Mouse (Mus musculus): ENCODE measurements at regions not wholly inside any gene's neighbourhood (a gene's known extent, or its start where the extent isn't known, plus 50 kb on each side); places are given as distances from the start of the nearest gene placed in this dataset.
"Not testable (repeated sequence)": the region's sequence is repeated elsewhere in the genome, so short reads cannot be mapped to it uniquely, and the experiment has no call there.

- H3K9me3 ChIP-seq, result no peaks in the 10 kb centered on the region
- H3K36me3 ChIP-seq, result no peaks in the 10 kb centered on the region
- no peak overlapping the region for H3K9ac ChIP-seq
- ATAC-seq (ENCODE audit: low FRiP score, low read depth), result peak; percentile 61; the same call in 1 of the 2 replicates
- peaks cover 5% of the 10 kb centered on the region; the same call in 1 of the 2 replicates for H3K4me1 ChIP-seq
- H3K4me2 ChIP-seq (replicated peaks), result 0 out of 2 replicates have a peak overlapping the region, but pooled peaks have one; percentile 22
- no peaks in the 10 kb centered on the region for H3K27me3 ChIP-seq (replicated peaks)
- no peak overlapping the region for H3K4me3 ChIP-seq
- WGBS, result 24% methylated on average over 5 of the region's 5 CpGs
- H3K27ac ChIP-seq, result no peak overlapping the region
Measured at GRCm38 (mm10) chr4:31290301-31290975, 673.5 kb upstream of the Map3k7 start.

GRCm38 (mm10) chr4:31293752-31294151 is 670.1 kb upstream of the Map3k7 start:
- WGBS, result 51% methylated on average over 2 of the region's 2 CpGs
- Histone ChIP-seq H3K9ac (no peak overlapping the region), H3K27me3 (replicated peaks) (no peaks in the 10 kb centered on the region), H3K4me2 (replicated peaks) (no peak overlapping the region), H3K9me3 (no peaks in the 10 kb centered on the region), H3K4me1 (peaks cover 5% of the 10 kb centered on the region; the same call in 1 of the 2 replicates), H3K4me3 (no peak overlapping the region), H3K27ac (no peak overlapping the region), H3K36me3 (no peaks in the 10 kb centered on the region)
- no peak for ATAC-seq (ENCODE audit: low FRiP score, low read depth)

GRCm38 (mm10) chr4:31297848-31298247 is 666.0 kb upstream of the Map3k7 start:
- 88% methylated on average over 3 of the region's 3 CpGs for WGBS
- no peak overlapping the region for H3K9ac ChIP-seq
- no peak overlapping the region for H3K4me2 ChIP-seq (replicated peaks)
- no peak for ATAC-seq (ENCODE audit: low FRiP score, low read depth)
- no peaks in the 10 kb centered on the region for H3K4me1 ChIP-seq
- H3K4me3 ChIP-seq, result no peak overlapping the region
- H3K27me3 ChIP-seq (replicated peaks), result no peaks in the 10 kb centered on the region
- no peak overlapping the region for H3K27ac ChIP-seq
- no peaks in the 10 kb centered on the region for H3K9me3 ChIP-seq
- no peaks in the 10 kb centered on the region for H3K36me3 ChIP-seq

GRCm38 (mm10) chr4:31319269-31319668 is 644.6 kb upstream of the Map3k7 start:
- WGBS, result 78% methylated on average over 6 of the region's 6 CpGs
- no peaks in the 10 kb centered on the region for H3K4me1 ChIP-seq
- no peak for ATAC-seq (ENCODE audit: low FRiP score, low read depth)
- H3K4me3 ChIP-seq, result no peak overlapping the region
- no peaks in the 10 kb centered on the region for H3K36me3 ChIP-seq
- H3K9me3 ChIP-seq, result no peaks in the 10 kb centered on the region
- H3K27me3 ChIP-seq (replicated peaks), result no peaks in the 10 kb centered on the region
- no peak overlapping the region for H3K4me2 ChIP-seq (replicated peaks)
- H3K9ac ChIP-seq, result no peak overlapping the region
- H3K27ac ChIP-seq, result no peak overlapping the region

GRCm38 (mm10) chr4:31320734-31321507 is 643.0 kb upstream of the Map3k7 start:
- ATAC-seq (ENCODE audit: low FRiP score, low read depth), result no peak
- WGBS, result 83% methylated on average over 8 of the region's 8 CpGs

GRCm38 (mm10) chr4:31323816-31324215 is 640.1 kb upstream of the Map3k7 start:
- ATAC-seq (ENCODE audit: low FRiP score, low read depth), result no peak
- no peaks in the 10 kb centered on the region for H3K9me3 ChIP-seq
- H3K27ac ChIP-seq, result no peak overlapping the region
- no peaks in the 10 kb centered on the region for H3K4me1 ChIP-seq
- 95% methylated on average over 3 of the region's 3 CpGs for WGBS
- no peaks in the 10 kb centered on the region for H3K36me3 ChIP-seq
- H3K9ac ChIP-seq, result no peak overlapping the region
- H3K27me3 ChIP-seq (replicated peaks), result no peaks in the 10 kb centered on the region
- H3K4me3 ChIP-seq, result no peak overlapping the region
- no peak overlapping the region for H3K4me2 ChIP-seq (replicated peaks)

More at GRCm38 (mm10) chr4:31320734-31321507, 643.0 kb upstream of the Map3k7 start:
- H3K27me3 ChIP-seq (replicated peaks), result no peaks in the 10 kb centered on the region
- no peak overlapping the region for H3K9ac ChIP-seq
- no peak overlapping the region for H3K4me2 ChIP-seq (replicated peaks)
- no peaks in the 10 kb centered on the region for H3K36me3 ChIP-seq
- H3K27ac ChIP-seq, result no peak overlapping the region
- H3K4me3 ChIP-seq, result no peak overlapping the region
- H3K4me1 ChIP-seq, result no peaks in the 10 kb centered on the region
- no peaks in the 10 kb centered on the region for H3K9me3 ChIP-seq

- Histone ChIP-seq H3K4me2 (replicated peaks) (no peak overlapping the region), H3K36me3 (no peaks in the 10 kb centered on the region), H3K27me3 (replicated peaks) (no peaks in the 10 kb centered on the region), H3K4me1 (no peaks in the 10 kb centered on the region), H3K27ac (no peak overlapping the region), H3K9me3 (no peaks in the 10 kb centered on the region), H3K4me3 (no peak overlapping the region), H3K9ac (no peak overlapping the region)
- ATAC-seq (ENCODE audit: low FRiP score, low read depth), result no peak
- WGBS, result 69% methylated on average over 5 of the region's 5 CpGs
Measured at GRCm38 (mm10) chr4:31328798-31329197, 635.1 kb upstream of the Map3k7 start.

- no peaks in the 10 kb centered on the region for H3K36me3 ChIP-seq
- H3K4me2 ChIP-seq (replicated peaks), result no peak overlapping the region
- H3K27me3 ChIP-seq (replicated peaks), result no peaks in the 10 kb centered on the region
- H3K4me3 ChIP-seq, result no peak overlapping the region
- no peak for ATAC-seq (ENCODE audit: low FRiP score, low read depth)
- no peak overlapping the region for H3K9ac ChIP-seq
- no peaks in the 10 kb centered on the region for H3K4me1 ChIP-seq
- no peak overlapping the region for H3K27ac ChIP-seq
- H3K9me3 ChIP-seq, result no peaks in the 10 kb centered on the region
Measured at GRCm38 (mm10) chr4:31331053-31331452, 632.8 kb upstream of the Map3k7 start.

GRCm38 (mm10) chr4:31335686-31336085 is 628.2 kb upstream of the Map3k7 start:
- Histone ChIP-seq H3K4me2 (replicated peaks) (no peak overlapping the region), H3K9me3 (no peaks in the 10 kb centered on the region), H3K27ac (no peak overlapping the region), H3K36me3 (no peaks in the 10 kb centered on the region), H3K27me3 (replicated peaks) (no peaks in the 10 kb centered on the region), H3K4me3 (no peak overlapping the region), H3K4me1 (no peaks in the 10 kb centered on the region), H3K9ac (no peak overlapping the region)
- 91% methylated on average over 3 of the region's 3 CpGs for WGBS
- ATAC-seq (ENCODE audit: low FRiP score, low read depth), result no peak

- Histone ChIP-seq H3K4me1 (no peaks in the 10 kb centered on the region), H3K27me3 (replicated peaks) (no peaks in the 10 kb centered on the region), H3K4me2 (replicated peaks) (no peak overlapping the region), H3K36me3 (no peaks in the 10 kb centered on the region), H3K9ac (no peak overlapping the region), H3K4me3 (no peak overlapping the region), H3K27ac (no peak overlapping the region), H3K9me3 (no peaks in the 10 kb centered on the region)
- WGBS, result 54% methylated on average over 4 of the region's 4 CpGs
- ATAC-seq (ENCODE audit: low FRiP score, low read depth), result peak; percentile 71
Measured at GRCm38 (mm10) chr4:31337980-31338379, 625.9 kb upstream of the Map3k7 start.

- Histone ChIP-seq H3K9ac (no peak overlapping the region), H3K36me3 (no peaks in the 10 kb centered on the region), H3K9me3 (no peaks in the 10 kb centered on the region), H3K4me2 (replicated peaks) (no peak overlapping the region), H3K4me1 (no peaks in the 10 kb centered on the region), H3K4me3 (no peak overlapping the region), H3K27me3 (replicated peaks) (no peaks in the 10 kb centered on the region), H3K27ac (no peak overlapping the region)
- WGBS, result 71% methylated on average over 5 of the region's 5 CpGs
- ATAC-seq (ENCODE audit: low FRiP score, low read depth), result no peak
Measured at GRCm38 (mm10) chr4:31343312-31344248, 620.3 kb upstream of the Map3k7 start.

- 86% methylated on average over 3 of the region's 3 CpGs for WGBS
- ATAC-seq (ENCODE audit: low FRiP score, low read depth); H3K27ac ChIP-seq; H3K36me3 ChIP-seq; H3K4me2 ChIP-seq (replicated peaks); H3K27me3 ChIP-seq (replicated peaks); H3K4me1 ChIP-seq; H3K9me3 ChIP-seq; H3K4me3 ChIP-seq; H3K9ac ChIP-seq: not testable (repeated sequence)
Measured at GRCm38 (mm10) chr4:31354046-31354445, 609.9 kb upstream of the Map3k7 start.
